Mouse (Mus musculus) ES-E14 (cell line): ENCODE measurements around the gene Pgam1. TPM values are rescaled to one million over a fixed set of nuclear protein-coding genes. Genes with fewer than 3 reads are reported as not detected.
"Not testable (repeated sequence)": the region's sequence is repeated elsewhere in the genome, so short reads cannot be mapped to it uniquely, and the experiment has no call there.

Experiments
- DNase-seq: peaks from one replicate; pipeline ENCODE4 v3.0.0-alpha.2; 2013; ENCODE audit warnings: low read depth, low spot score
- H3K27ac ChIP-seq: 2 replicates; pipeline ENCODE4 v1.5.1; 2012; ENCODE audit warnings: low read depth, mild to moderate bottlenecking, low read length, moderate library complexity, mixed read lengths; ENCODE audit not compliant: poor library complexity, insufficient read depth, severe bottlenecking
- H3K36me3 ChIP-seq: 2 replicates; pipeline ENCODE4 v1.6.1; 2012; ENCODE audit warnings: mild to moderate bottlenecking, low read length, moderate library complexity, mixed read lengths; ENCODE audit not compliant: control insufficient read depth, poor library complexity, insufficient read depth, severe bottlenecking
- H3K4me1 ChIP-seq, 2 experiments: fragments of 150-350 bp in 1 of 2; sonication (generic) in 1 of 2; 2 replicates each; pipeline ENCODE4 v1.6.1; 2012; ENCODE audit warnings: low read length in 2 of 2, mild to moderate bottlenecking in 1 of 2, mixed read lengths in 1 of 2; ENCODE audit not compliant: control insufficient read depth in 2 of 2, insufficient read depth in 2 of 2, poor library complexity in 1 of 2
- H3K4me3 ChIP-seq, 2 experiments: fragments of 150-350 bp in 1 of 2; sonication (generic) in 1 of 2; 2 replicates each; pipeline ENCODE4 v1.5.1; 2012; ENCODE audit warnings: low read length in 2 of 2, low read depth in 1 of 2, mild to moderate bottlenecking in 1 of 2, mixed read lengths in 1 of 2; ENCODE audit not compliant: insufficient read depth in 1 of 2, poor library complexity in 1 of 2, severe bottlenecking in 1 of 2
- H3K9ac ChIP-seq: 2 replicates; pipeline ENCODE4 v1.6.1; 2012; ENCODE audit warnings: low read depth, mild to moderate bottlenecking, low read length, mixed read lengths; ENCODE audit not compliant: poor library complexity, insufficient read depth, severe bottlenecking
- H3K9me3 ChIP-seq: fragments of 150-350 bp; sonication (generic); 2 replicates; pipeline ENCODE4 v1.6.1; 2012; ENCODE audit warnings: low read depth, mild to moderate bottlenecking, low read length; ENCODE audit not compliant: control insufficient read depth, insufficient read depth
- CHD2 ChIP-seq: IDR thresholded peaks from 2 replicates; pipeline ENCODE4 v1.6.1; 2014; ENCODE audit warnings: mild to moderate bottlenecking, low read depth, low read length, inconsistent platforms
- HCFC1 ChIP-seq: IDR thresholded peaks from 2 replicates; pipeline ENCODE4 v1.6.1; 2012; ENCODE audit warnings: low read length, inconsistent platforms, borderline replicate concordance; ENCODE audit not compliant: insufficient read depth
- MAFK ChIP-seq: IDR thresholded peaks from 2 replicates; pipeline ENCODE4 v1.6.1; 2014; ENCODE audit warnings: mild to moderate bottlenecking, low read depth, low read length, inconsistent platforms; ENCODE audit not compliant: insufficient read depth
- ZC3H11A ChIP-seq: IDR thresholded peaks from 2 replicates; pipeline ENCODE4 v1.6.1; 2012; ENCODE audit warnings: low read depth, mild to moderate bottlenecking, inconsistent platforms, low read length, borderline replicate concordance
- ZNF384 ChIP-seq: IDR thresholded peaks from 2 replicates; pipeline ENCODE4 v1.6.1; 2012; ENCODE audit warnings: low read depth, low read length, inconsistent platforms
- in situ Hi-C, 2 experiments: fragments of 600-800 bp; cut with MboI; formaldehyde crosslinking; loops; one replicate each; pipeline ENCODE4 v1.15.1; 2025; ENCODE audit warnings: low sequenced_read_pairs in 2 of 2, inconsistent platforms in 1 of 2; ENCODE audit not compliant: unreplicated experiment in 2 of 2
- total RNA-seq: library from RNA; depleted of rRNA; stranded (reverse); fragments of 300-350 nt; gene quantifications from 2 replicates; pipeline ENCODE4 v1.2.3, GENCODE M21; 2012; rRNA removed

Pgam1 gene
- 762 and 881 TPM in 2 replicates for total RNA-seq

DNA sequence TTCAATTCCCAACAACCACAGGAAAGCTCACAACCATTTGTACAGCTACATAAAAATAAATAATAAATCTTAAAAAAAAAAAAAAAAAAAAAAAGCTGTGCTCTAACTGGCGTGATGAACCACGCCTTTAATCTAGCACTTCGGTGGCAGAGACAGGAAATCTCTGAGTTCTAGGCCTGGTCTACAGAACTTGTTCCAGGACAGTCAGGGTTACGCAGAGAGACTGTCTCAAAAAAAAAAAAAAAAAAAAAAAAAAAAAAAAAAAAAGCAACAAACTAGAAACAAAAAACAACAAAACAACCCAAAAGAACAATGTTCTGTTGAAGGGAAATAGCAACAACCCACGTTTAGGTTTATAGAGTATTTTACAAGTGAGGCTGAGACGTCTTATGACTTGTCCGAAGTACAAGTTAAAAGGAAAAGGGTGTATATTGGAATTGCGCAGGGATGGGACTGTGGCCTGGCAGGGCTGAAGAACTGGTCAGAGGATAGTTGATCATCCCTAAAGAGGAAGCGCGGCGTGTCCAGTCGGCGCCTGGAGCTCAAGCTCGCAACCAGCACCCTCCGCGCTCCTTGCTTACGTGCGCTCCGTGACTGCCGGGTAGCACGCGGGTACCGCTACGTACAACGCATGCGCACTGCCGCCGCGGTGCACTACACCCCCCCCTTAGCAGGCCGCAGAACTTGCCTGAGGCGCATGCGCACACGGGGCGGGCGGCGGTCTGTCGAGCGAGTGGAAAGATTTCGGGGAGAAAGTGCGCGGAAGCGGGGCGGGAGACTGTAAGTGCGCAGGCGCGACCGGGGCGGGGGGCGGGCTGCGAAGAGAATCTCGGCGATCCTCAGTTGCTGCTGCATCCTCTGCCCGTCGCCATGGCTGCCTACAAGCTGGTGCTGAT, at the start of gene Pgam1:
Gene Pgam1, plus strand, starts transcription at position 746 of the 896 bp plus-strand sequence.
- Histone ChIP-seq H3K4me3 (peak within 1 kb of the TSS; percentile 71 to 89), H3K9me3 (no peaks in the 10 kb centered on the region), H3K4me1 (peaks cover 2 to 4% of the 10 kb centered on the region in 2 experiments; a peak in 3 of 4 replicates), H3K36me3 (peaks cover 23% of the 10 kb centered on the region), H3K27ac (peak within 1 kb of the TSS; percentile 87), H3K9ac (peak within 1 kb of the TSS; percentile 93)
- in situ Hi-C loops, result no loop called here
- TF ChIP-seq ZC3H11A, result no peak
- no peak for TF ChIP-seq HCFC1
- peak; percentile 92 for TF ChIP-seq ZNF384
- DNase-seq, result peak; percentile 97

GRCm38 (mm10) chr19:41866707-41867106, 45.0 kb upstream of the Pgam1 start:
- Histone ChIP-seq H3K9ac (no peak overlapping the region), H3K4me1 (no peaks in the 10 kb centered on the region), H3K9me3 (no peaks in the 10 kb centered on the region), H3K27ac (no peak overlapping the region), H3K36me3 (peaks cover 73% of the 10 kb centered on the region), H3K4me3 (no peak overlapping the region)
- in situ Hi-C loops, result no loop called here
- no peak for TF ChIP-seq CHD2
- TF ChIP-seq HCFC1, result no peak
- no peak for TF ChIP-seq ZC3H11A
- no peak for TF ChIP-seq ZNF384
- TF ChIP-seq MAFK, result no peak
- DNase-seq, result no peak

- in situ Hi-C loops, result no loop called here
Measured at GRCm38 (mm10) chr19:41869296-41869695, 42.4 kb upstream of the Pgam1 start.

DNA sequence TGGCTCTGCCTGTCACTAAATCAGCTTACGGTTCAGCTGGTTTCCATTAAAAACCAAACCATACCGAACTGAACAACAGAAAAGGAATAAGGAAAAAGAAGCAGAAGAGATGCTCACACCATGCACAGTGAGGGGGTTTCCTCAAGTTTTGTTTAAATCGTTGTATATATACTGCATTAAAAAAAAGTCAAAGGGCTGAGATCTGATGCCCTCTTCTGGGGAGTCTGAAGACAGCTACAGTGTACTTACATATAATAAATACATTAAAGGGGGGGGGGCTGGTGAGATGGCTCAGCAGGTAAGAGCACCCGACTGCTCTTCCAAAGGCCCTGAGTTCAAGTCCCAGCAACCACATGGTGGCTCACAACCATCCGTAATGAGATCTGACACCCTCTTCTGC, 41.8 kb upstream of the Pgam1 start:
- H3K9me3 ChIP-seq, in situ Hi-C loops, H3K9ac ChIP-seq, DNase-seq, H3K27ac ChIP-seq, H3K4me1 ChIP-seq, H3K4me3 ChIP-seq: not testable (repeated sequence)
- peaks cover 81% of the 10 kb centered on the region for H3K36me3 ChIP-seq

More at GRCm38 (mm10) chr19:41869296-41869695, 42.4 kb upstream of the Pgam1 start:
- no peak for DNase-seq
- TF ChIP-seq ZC3H11A (no peak), HCFC1 (no peak), CHD2 (no peak), MAFK (no peak)
- H3K4me1 ChIP-seq, result no peaks in the 10 kb centered on the region
- H3K9ac ChIP-seq, result no peak overlapping the region
- H3K9me3 ChIP-seq, result no peaks in the 10 kb centered on the region
- H3K27ac ChIP-seq, result no peak overlapping the region
- H3K36me3 ChIP-seq, result peaks cover 76% of the 10 kb centered on the region
- H3K4me3 ChIP-seq, result no peak overlapping the region

DNA sequence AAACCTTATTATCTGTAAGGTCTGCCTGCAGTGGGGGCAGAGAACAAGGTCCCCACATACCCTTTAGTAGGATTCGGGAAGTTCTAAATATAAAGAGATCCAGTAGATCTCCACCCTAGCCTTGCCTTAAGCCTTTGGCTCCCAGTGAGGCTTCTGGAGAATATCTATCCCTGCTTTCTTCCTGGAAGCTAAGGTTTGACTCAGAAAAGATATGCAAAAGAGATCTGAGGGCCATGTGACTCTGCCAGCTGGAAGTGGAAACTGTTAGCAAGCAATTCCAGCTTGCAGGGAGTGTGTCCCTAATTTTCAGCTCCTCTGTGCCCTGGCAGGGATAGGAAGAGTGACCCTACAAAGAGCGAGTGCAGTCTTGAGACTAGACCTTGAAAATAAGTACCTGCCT, 39.4 kb upstream of the Pgam1 start:
- no peaks in the 10 kb centered on the region for H3K9me3 ChIP-seq
- H3K4me1 ChIP-seq, result no peaks in the 10 kb centered on the region
- no peak overlapping the region for H3K9ac ChIP-seq
- no peak overlapping the region for H3K4me3 ChIP-seq
- DNase-seq, result no peak
- peaks cover 80% of the 10 kb centered on the region for H3K36me3 ChIP-seq
- no peak overlapping the region for H3K27ac ChIP-seq
- TF ChIP-seq HCFC1 (no peak), MAFK (no peak), ZC3H11A (no peak), ZNF384 (no peak), CHD2 (no peak)
- in situ Hi-C loops, result no loop called here
